Mouse (Mus musculus): ENCODE results near the gene Iffo1.
A peak's percentile ranks its signal among the peaks of the same experiment; 100 is the strongest.

The Iffo1 gene

GRCm38 (mm10) chr6:125145001-125145400 lies at the start of gene Iffo1:
TSS of gene Iffo1 (plus strand) at chr6:125145241.
- H3K9me3 ChIP-seq (ENCODE audit: low read length) = no peaks in the 10 kb centered on the region
- no peak for TF ChIP-seq POU5F1 (IDR thresholded peaks at IDR 0.05; ENCODE audit: borderline replicate concordance, low read length)
- TF ChIP-seq CTCF (conservative IDR thresholded peaks at IDR 0.05; ENCODE audit: low read length) = 0 out of 2 replicates have a peak, but pooled peaks have one; percentile 12
- H3K36me3 ChIP-seq (ENCODE audit: insufficient read depth, low read length) = peaks cover 84% of the 10 kb centered on the region
- peaks cover 88% of the 10 kb centered on the region for H3K4me1 ChIP-seq (replicated peaks; ENCODE audit: low read depth, low read length)
- peak within 1 kb of the TSS; percentile 92 for H3K4me3 ChIP-seq (replicated peaks; ENCODE audit: low read length)
- no peaks in the 10 kb centered on the region for H3K27me3 ChIP-seq (ENCODE audit: insufficient read depth, low read length)

- Histone ChIP-seq H3K4me3 (replicated peaks; ENCODE audit: low read length) (peak within 1 kb of the TSS; percentile 95), H3K9me3 (ENCODE audit: low read length) (no peaks in the 10 kb centered on the region), H3K4me1 (replicated peaks; ENCODE audit: low read depth, low read length) (peaks cover 76% of the 10 kb centered on the region), H3K27me3 (ENCODE audit: insufficient read depth, low read length) (no peaks in the 10 kb centered on the region), H3K36me3 (ENCODE audit: insufficient read depth, low read length) (peaks cover 36% of the 10 kb centered on the region)
- TF ChIP-seq POU5F1 (IDR thresholded peaks at IDR 0.05; ENCODE audit: borderline replicate concordance, low read length) (no peak), CTCF (conservative IDR thresholded peaks at IDR 0.05; ENCODE audit: low read length) (no peak), NANOG (IDR thresholded peaks at IDR 0.05; ENCODE audit: borderline replicate concordance, low read length) (no peak)
Measured at GRCm38 (mm10) chr6:125095391-125096278, 49.4 kb upstream of the Iffo1 start, which contains the start of gene Chd4. TSS of gene Chd4 (plus strand) at chr6:125095981.

GRCm38 (mm10) chr6:125096279-125096596 lies 48.8 kb upstream of the Iffo1 start:
- no peaks in the 10 kb centered on the region for H3K27me3 ChIP-seq (ENCODE audit: insufficient read depth, low read length)
- H3K4me1 ChIP-seq (replicated peaks; ENCODE audit: low read depth, low read length) = peaks cover 76% of the 10 kb centered on the region
- no peaks in the 10 kb centered on the region for H3K9me3 ChIP-seq (ENCODE audit: low read length)
- peaks cover 42% of the 10 kb centered on the region for H3K36me3 ChIP-seq (ENCODE audit: insufficient read depth, low read length)
- TF ChIP-seq POU5F1 (IDR thresholded peaks at IDR 0.05; ENCODE audit: borderline replicate concordance, low read length) (no peak), NANOG (IDR thresholded peaks at IDR 0.05; ENCODE audit: borderline replicate concordance, low read length) (no peak), CTCF (conservative IDR thresholded peaks at IDR 0.05; ENCODE audit: low read length) (no peak)
- peak overlapping the region; percentile 95 for H3K4me3 ChIP-seq (replicated peaks; ENCODE audit: low read length)

GRCm38 (mm10) chr6:125096597-125097345 lies 48.3 kb upstream of the Iffo1 start:
- Histone ChIP-seq H3K27me3 (ENCODE audit: insufficient read depth, low read length) (no peaks in the 10 kb centered on the region), H3K36me3 (ENCODE audit: insufficient read depth, low read length) (peaks cover 47% of the 10 kb centered on the region), H3K9me3 (ENCODE audit: low read length) (no peaks in the 10 kb centered on the region), H3K4me3 (replicated peaks; ENCODE audit: low read length) (peak overlapping the region; percentile 95), H3K4me1 (replicated peaks; ENCODE audit: low read depth, low read length) (peaks cover 76% of the 10 kb centered on the region)
- TF ChIP-seq CTCF (conservative IDR thresholded peaks at IDR 0.05; ENCODE audit: low read length) (no peak), POU5F1 (IDR thresholded peaks at IDR 0.05; ENCODE audit: borderline replicate concordance, low read length) (no peak), NANOG (IDR thresholded peaks at IDR 0.05; ENCODE audit: borderline replicate concordance, low read length) (no peak)

GRCm38 (mm10) chr6:125097346-125097689 lies 47.7 kb upstream of the Iffo1 start:
- no peaks in the 10 kb centered on the region for H3K9me3 ChIP-seq (ENCODE audit: low read length)
- H3K36me3 ChIP-seq (ENCODE audit: insufficient read depth, low read length) = peaks cover 53% of the 10 kb centered on the region
- H3K4me1 ChIP-seq (replicated peaks; ENCODE audit: low read depth, low read length) = peaks cover 76% of the 10 kb centered on the region
- TF ChIP-seq POU5F1 (IDR thresholded peaks at IDR 0.05; ENCODE audit: borderline replicate concordance, low read length) (no peak), NANOG (IDR thresholded peaks at IDR 0.05; ENCODE audit: borderline replicate concordance, low read length) (no peak), CTCF (conservative IDR thresholded peaks at IDR 0.05; ENCODE audit: low read length) (no peak)
- H3K27me3 ChIP-seq (ENCODE audit: insufficient read depth, low read length) = no peaks in the 10 kb centered on the region
- H3K4me3 ChIP-seq (replicated peaks; ENCODE audit: low read length) = peak overlapping the region; percentile 95

GRCm38 (mm10) chr6:125097951-125098350 lies 47.1 kb upstream of the Iffo1 start:
- H3K9me3 ChIP-seq (ENCODE audit: low read length) = no peaks in the 10 kb centered on the region
- no peak for TF ChIP-seq NANOG (IDR thresholded peaks at IDR 0.05; ENCODE audit: borderline replicate concordance, low read length)
- TF ChIP-seq POU5F1 (IDR thresholded peaks at IDR 0.05; ENCODE audit: borderline replicate concordance, low read length) = no peak
- no peak for TF ChIP-seq CTCF (conservative IDR thresholded peaks at IDR 0.05; ENCODE audit: low read length)
- H3K4me3 ChIP-seq (replicated peaks; ENCODE audit: low read length) = peak overlapping the region; percentile 95
- peaks cover 73% of the 10 kb centered on the region for H3K4me1 ChIP-seq (replicated peaks; ENCODE audit: low read depth, low read length)
- H3K36me3 ChIP-seq (ENCODE audit: insufficient read depth, low read length) = peaks cover 59% of the 10 kb centered on the region
- H3K27me3 ChIP-seq (ENCODE audit: insufficient read depth, low read length) = no peaks in the 10 kb centered on the region

GRCm38 (mm10) chr6:125098513-125098912 lies 46.5 kb upstream of the Iffo1 start:
- Histone ChIP-seq H3K4me1 (replicated peaks; ENCODE audit: low read depth, low read length) (peaks cover 71% of the 10 kb centered on the region), H3K4me3 (replicated peaks; ENCODE audit: low read length) (peak overlapping the region; percentile 95), H3K36me3 (ENCODE audit: insufficient read depth, low read length) (peaks cover 65% of the 10 kb centered on the region)

GRCm38 (mm10) chr6:125099421-125099971 lies 45.5 kb upstream of the Iffo1 start:
- TF ChIP-seq NANOG (IDR thresholded peaks at IDR 0.05; ENCODE audit: borderline replicate concordance, low read length) (no peak), POU5F1 (IDR thresholded peaks at IDR 0.05; ENCODE audit: borderline replicate concordance, low read length) (no peak), CTCF (conservative IDR thresholded peaks at IDR 0.05; ENCODE audit: low read length) (no peak)
- Histone ChIP-seq H3K27me3 (ENCODE audit: insufficient read depth, low read length) (no peaks in the 10 kb centered on the region), H3K4me3 (replicated peaks; ENCODE audit: low read length) (peak overlapping the region; percentile 46), H3K4me1 (replicated peaks; ENCODE audit: low read depth, low read length) (peaks cover 61% of the 10 kb centered on the region), H3K36me3 (ENCODE audit: insufficient read depth, low read length) (peaks cover 75% of the 10 kb centered on the region), H3K9me3 (ENCODE audit: low read length) (no peaks in the 10 kb centered on the region)

More at GRCm38 (mm10) chr6:125098513-125098912, 46.5 kb upstream of the Iffo1 start:
- H3K27me3 ChIP-seq (ENCODE audit: insufficient read depth, low read length) = no peaks in the 10 kb centered on the region
- TF ChIP-seq NANOG (IDR thresholded peaks at IDR 0.05; ENCODE audit: borderline replicate concordance, low read length) = no peak
- no peak for TF ChIP-seq CTCF (conservative IDR thresholded peaks at IDR 0.05; ENCODE audit: low read length)
- TF ChIP-seq POU5F1 (IDR thresholded peaks at IDR 0.05; ENCODE audit: borderline replicate concordance, low read length) = no peak
- H3K9me3 ChIP-seq (ENCODE audit: low read length) = no peaks in the 10 kb centered on the region

All from E14TG2a.4 (cell line).